Mouse (Mus musculus) adrenal gland, postnatal 14 days (tissue): ENCODE measurements around the gene Prl6a1. TPM values are rescaled to one million over a fixed set of nuclear protein-coding genes. Genes with fewer than 3 reads are reported as not detected.

ENCODE experiments used
- DNase-seq: peaks from one replicate; pipeline ENCODE4 v3.0.0; 2021; ENCODE audit warnings: mixed read lengths
- long read RNA-seq, 2 experiments: library from polyadenylated mRNA; stranded (forward); transcript quantifications; one replicate each; pipeline ENCODE4 v2.0.0; 2021
- total RNA-seq: library from RNA; stranded (reverse); gene quantifications from 2 replicates; pipeline ENCODE4 v1.2.3, GENCODE M21; 2021

The Prl6a1 gene
- not detected in 2 replicates for total RNA-seq
- long read RNA-seq, experiment 1: 0 reads
- long read RNA-seq, experiment 2: 0 reads

DNA sequence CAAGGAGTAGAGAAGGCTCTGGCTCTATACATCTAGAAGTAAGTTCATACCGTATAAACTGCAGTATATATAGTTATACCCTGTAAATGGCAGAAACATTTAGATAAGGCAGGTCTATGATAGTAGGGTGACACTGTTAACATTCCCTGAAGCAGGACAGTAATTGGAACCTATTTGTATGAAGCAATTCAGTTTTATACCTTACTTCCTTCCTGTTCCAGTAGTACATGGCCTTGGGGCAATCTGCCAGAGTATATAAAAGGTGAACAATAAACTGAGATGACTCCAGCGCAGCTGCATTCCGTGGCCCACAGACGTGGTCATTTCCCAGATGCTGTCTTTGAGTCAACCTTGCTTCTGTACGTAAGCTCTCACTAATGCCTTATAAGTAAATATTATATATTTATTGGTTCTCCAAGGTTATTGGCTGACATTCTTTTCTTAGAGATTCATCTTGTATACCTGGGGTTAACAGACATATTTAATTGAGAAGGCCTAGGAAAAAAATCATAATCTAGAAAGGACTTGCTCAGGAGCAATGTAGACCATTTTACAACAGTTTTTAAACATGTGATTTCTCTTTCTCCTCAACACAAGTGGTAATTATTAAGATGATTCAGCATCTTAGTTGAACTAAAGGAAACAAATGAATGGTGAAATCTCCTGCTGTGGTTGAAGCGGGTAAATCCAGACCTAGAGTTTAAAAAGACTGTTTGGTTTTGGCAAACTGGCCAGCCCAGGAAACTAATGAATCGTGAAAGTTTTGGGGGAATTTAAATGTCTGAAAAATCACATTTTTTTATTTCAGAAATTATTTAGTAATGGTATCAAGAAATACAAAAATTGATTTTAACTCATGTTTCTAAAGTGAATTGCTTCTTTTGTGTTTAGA is at the start of gene Prl6a1:
TSS of gene Prl6a1 (plus strand) at position 294 of the 892 bp plus-strand sequence.
- no peak for DNase-seq

DNA sequence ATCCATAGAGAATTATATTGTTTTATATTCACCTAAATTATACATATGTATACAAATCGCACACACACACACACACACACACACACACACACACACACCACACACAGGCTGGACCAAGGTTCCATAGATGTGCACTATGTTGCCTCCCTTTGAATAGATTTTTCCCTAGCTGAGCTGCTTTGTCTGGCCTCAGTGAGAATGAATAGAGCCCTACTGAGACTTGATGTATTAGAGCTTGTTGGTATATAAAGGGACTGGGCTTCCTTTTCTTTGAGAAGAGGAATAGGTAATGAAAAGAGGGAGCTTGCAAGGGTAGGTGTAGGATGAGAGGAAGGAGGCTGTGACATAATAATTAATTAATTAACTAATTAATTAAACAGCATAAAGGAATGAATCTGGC is 22.6 kb downstream of the Prl6a1 start:
- no peak for DNase-seq

DNA sequence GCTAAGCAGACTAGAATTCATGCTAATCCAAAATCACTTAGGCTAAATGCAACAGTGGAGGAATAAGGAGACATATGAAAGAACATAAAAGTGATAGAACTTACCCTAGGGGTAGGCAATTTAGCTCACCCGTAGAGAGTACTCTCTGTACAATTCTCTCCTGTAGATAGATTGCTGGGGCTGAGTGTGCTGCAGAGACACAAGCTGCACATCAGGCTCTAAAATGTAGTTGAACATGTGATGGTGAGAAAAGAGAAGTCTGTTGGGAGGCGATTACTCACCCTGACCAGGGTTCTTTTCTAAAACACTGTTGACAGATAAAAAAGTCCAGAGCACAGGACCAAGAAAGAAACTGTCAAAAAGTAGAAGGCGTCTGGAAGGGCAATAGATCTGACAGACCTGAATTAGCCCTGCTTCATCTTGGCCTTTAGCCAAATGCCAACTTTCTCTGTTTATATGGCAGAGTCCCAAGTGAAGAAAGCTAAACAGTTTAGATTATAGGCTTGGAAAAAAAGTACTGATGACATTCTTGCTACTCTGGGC is 30.4 kb downstream of the Prl6a1 start:
- DNase-seq: no peak

DNA sequence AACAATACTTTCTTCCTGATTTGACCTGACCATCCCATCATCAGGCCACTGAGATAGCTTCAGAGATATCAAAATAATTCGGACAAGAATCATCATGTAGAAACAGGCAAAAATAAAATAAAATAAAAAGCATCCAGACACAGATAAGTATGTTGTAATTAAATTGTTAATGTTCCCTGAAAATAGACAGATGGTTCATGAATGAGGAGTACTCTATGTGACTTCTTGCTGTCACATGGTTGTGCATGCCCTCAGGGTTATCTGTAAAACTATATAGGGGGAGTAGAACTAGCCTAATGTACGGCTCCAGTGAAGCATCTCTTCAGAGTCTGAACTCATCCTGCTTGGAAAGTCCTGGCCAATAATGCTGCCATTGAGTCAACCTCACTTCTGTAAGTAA is 32.9 kb downstream of the Prl6a1 start, which contains the start of gene Prl8a2:
TSS of gene Prl8a2 (plus strand) at position 301 of the 400 bp plus-strand sequence.
- no peak for DNase-seq

Other genes starting within 250 kb of the Prl6a1 start
- not detected in 2 replicates for gene Prl3d1, start 218.4 kb upstream of the Prl6a1 start, total RNA-seq
- not detected in 2 replicates for gene Prl3d2, start 190.9 kb upstream of the Prl6a1 start, total RNA-seq
- not detected in 2 replicates for gene Prl3d3, start 155.8 kb upstream of the Prl6a1 start, total RNA-seq
- not detected in 2 replicates for gene Prl3c1, start 116.0 kb upstream of the Prl6a1 start, total RNA-seq
- gene Prl3b1, start 70.8 kb upstream of the Prl6a1 start, total RNA-seq: not detected in 2 replicates
- gene Prl3a1, start 53.2 kb upstream of the Prl6a1 start, total RNA-seq: not detected in 2 replicates
- gene Prl8a2, start 33.0 kb downstream of the Prl6a1 start, total RNA-seq: 0.41 and 1.5 TPM in 2 replicates
- gene Prl2b1, start 78.2 kb downstream of the Prl6a1 start, total RNA-seq: not detected in 2 replicates
- gene Prl8a6, start 126.1 kb downstream of the Prl6a1 start, total RNA-seq: not detected in 2 replicates
- gene Prl8a8, start 200.6 kb downstream of the Prl6a1 start, total RNA-seq: not detected in 2 replicates